Mouse (Mus musculus) olfactory bulb, adult 2 months (tissue): ENCODE results near the gene Lrrc3c.

Experiments used
- CTCF ChIP-seq: fragments of 200-500 bp; IDR thresholded peaks from 2 replicates; pipeline ENCODE4 v1.5.1; 2012; ENCODE audit warnings: low read depth, mild to moderate bottlenecking, low read length, moderate library complexity; ENCODE audit not compliant: insufficient read depth
- POLR2A ChIP-seq: fragments of 200-500 bp; IDR thresholded peaks from 2 replicates; pipeline ENCODE4 v1.6.1; 2012; ENCODE audit warnings: mild to moderate bottlenecking, low read depth, low read length, moderate library complexity; ENCODE audit not compliant: insufficient read depth

DNA sequence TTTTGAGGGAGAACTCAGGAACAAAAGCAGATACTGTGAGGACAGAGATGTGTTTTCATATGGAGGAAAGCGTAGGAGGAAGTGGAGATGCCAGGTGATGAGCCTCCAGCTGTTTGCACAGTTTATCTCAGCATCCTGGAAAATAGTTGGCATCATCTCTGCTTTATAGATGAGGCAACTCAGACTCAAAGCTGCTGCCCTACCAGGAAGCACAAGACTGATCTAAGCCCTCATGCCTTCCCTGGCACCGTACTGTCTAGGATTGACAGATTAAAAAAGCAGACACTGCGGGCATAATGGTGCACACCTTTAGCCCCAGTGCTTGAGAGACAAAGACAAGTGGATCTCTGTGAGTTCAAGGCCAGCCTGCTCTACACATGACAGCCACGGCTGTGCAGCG, 32.6 kb downstream of the Lrrc3c start:
- TF ChIP-seq POLR2A (no peak), CTCF (no peak)
